Mouse (Mus musculus): ENCODE measurements around the gene Sapcd1.

- TF ChIP-seq POLR2A (IDR thresholded peaks at IDR 0.05; ENCODE audit: insufficient read length, low read depth) (no peak), E2F4 (IDR thresholded peaks at IDR 0.05; ENCODE audit: insufficient read depth) (no peak), USF1 (IDR thresholded peaks at IDR 0.05; ENCODE audit: low read depth) (no peak), TCF12 (IDR thresholded peaks at IDR 0.05; ENCODE audit: insufficient read depth, poor library complexity, severe bottlenecking) (no peak), SRF (IDR thresholded peaks at IDR 0.05; ENCODE audit: control insufficient read depth, insufficient read length, low read depth) (no peak)
Observed at GRCm38 (mm10) chr17:34978239-34978638, 49.6 kb downstream of the Sapcd1 start.

Measured in myocyte (in vitro differentiated cells).